Mouse (Mus musculus): ENCODE results near the gene Hspb9.

The Hspb9 gene

DNA sequence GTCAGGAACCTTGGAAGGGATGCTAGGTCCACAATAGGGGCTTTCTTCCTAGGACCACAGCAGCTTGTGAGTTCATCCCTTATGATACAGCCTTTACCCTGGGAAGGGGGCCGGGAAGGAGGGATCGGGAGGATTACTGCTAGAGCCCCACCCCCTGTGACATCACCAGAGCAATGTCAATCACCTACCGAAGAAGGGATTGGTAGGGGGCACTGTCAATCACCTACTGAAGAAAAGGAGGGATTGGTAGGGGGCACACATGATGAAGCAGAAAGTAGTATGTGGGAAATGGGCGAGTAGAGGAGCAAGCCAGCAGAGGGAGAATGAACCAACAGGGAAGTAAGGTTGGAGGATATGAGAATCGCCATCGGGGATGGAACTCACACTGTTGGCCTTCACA, 42.8 kb downstream of the Hspb9 start:
- in situ Hi-C loops (cut with MboI; ENCODE audit: low sequenced_read_pairs), result no loop called here

DNA sequence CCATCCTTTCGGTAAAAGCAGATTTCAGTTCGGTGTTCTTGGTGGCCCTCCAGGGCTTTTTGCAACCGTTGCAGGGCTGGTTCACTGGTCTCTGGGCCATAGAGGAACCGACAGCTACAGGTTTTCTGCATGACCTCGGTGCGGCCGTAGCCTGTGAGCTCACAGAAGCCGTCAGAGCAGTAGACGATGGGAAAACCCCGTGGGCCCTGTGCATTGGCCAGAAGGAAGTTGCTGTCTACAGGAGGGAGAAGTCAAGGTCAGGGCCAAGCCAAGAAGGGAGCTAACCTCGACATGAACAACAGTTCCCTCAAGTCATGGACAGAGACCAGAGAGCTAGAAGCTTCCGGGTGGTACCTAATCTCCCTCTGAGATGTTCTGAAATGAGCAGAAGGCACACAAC, 43.9 kb downstream of the Hspb9 start:
- in situ Hi-C loops (cut with MboI; ENCODE audit: low sequenced_read_pairs), result no loop called here

DNA sequence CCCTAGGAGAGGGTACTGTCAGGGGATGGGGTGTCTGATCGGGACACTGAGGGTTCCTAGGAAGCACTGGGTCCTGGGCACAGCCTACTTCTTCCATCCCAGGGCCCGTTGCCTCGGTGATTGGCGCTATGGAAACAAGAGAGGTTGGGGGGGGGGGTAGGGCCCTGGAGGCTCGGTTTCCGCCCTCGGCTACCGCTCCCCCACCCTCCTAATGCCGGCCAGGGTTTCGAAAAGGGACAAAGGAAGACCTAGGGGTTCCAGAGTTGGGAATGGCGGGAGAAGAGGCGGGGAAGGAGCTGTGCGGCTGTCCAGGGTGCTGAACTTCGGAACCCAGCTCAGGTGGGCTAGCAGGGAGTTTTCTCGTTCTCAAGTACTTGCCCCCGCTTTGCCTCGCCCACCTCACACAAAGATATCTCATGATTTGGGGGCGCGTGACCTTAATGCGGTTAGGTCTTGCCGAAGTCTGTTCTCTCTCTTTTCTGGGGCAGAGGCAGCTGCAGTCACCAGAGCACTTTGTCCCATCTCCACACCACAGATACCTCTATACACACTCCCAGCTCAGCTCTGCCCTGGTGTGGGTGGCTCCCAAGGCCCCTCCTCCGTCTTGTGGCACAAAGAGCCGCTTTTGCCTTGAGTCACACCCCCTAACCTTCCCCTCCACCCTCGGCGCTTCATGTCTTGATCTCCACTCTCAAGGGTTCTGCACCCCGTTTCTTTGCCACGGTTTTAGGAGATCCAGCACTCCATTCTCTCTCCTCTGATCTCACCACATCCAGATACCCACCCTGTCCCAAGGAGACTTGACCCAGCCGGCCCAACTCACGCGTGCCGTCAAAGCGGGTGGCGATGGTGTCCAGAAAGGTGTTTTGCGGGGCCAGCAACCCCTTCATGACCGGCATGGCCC, 45.3 kb downstream of the Hspb9 start:
- in situ Hi-C loops (cut with MboI; ENCODE audit: low sequenced_read_pairs), result no loop called here

DNA sequence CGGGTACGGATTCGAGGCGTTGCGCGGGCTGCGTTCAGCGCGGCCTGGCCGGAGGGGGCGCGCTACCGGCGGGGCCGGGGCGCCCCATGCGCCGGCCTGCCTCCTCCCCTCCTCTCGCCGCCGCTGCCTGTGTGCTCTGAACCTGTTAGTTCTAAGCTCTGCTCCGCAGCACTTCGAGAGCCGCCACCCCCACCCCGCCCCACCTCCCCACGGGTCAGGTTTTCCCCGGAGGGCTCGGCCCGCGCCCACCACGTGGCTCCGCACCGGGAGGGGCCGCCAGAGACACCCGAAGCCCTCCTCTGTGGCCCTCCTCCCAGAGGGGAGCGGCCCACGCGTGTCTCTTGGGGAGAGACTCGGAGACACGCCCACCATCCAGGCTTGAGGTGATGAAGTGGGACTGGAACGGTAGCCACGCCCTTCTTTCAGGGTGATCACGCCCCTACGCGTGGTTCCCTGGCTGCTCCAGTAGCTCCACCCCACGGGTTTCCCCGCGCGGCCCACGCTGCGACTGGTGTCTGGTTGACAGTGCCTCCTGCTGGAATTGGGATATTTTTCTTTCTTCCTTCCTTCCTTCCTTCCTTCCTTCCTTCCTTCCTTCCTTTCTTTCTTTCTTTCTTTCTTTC, 46.1 kb downstream of the Hspb9 start, which contains the start of gene Kcnh4:
TSS of gene Kcnh4 (minus strand) at position 332 of the 623 bp plus-strand sequence.
- in situ Hi-C loops (cut with MboI; ENCODE audit: low sequenced_read_pairs), result no loop called here

DNA sequence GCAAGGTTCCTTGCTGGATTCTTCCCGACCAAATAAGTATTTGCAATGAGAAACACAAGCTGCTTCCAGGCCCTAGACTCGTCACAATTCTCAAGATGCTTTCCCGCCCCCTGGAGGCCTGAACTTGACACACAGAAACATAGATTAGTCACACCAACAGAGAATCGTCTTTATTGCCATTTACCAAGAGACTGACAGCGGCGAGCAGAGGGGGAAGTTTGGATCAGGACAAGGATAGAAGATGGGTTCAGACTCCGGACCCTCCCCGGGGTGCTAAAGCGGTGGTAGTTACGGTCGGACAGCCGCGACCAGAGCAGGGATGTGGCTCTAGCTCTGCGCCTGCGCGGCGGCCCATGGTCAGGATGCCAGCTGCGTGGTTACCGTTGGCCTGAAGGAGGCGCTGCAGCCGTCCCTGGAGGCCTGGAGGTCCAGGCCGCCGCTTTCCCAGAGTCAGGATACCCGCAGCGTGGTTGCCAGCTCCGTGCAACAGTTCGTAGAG, 47.9 kb downstream of the Hspb9 start:
- in situ Hi-C loops (cut with MboI; ENCODE audit: low sequenced_read_pairs), result no loop called here

DNA sequence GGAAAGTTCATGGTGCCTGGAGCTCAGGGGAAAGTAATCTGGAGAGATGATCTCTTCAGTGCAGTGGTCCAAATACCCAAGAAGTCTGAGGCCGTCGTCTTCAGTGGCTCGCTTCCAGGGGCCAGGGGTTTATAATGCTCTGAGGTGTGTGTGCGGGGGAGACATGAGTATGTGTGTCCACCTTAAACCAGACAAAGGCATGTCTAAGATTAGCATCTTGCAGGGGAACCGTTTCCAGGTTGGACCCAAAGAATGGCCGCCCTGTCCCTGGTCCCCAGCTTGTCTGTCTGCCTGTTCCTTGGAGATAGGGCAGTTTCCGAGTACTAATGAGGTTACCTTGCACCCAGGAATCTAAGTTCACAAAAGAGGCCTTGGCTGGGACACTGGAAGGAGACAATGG, 49.2 kb downstream of the Hspb9 start, which contains the start of gene Hcrt:
TSS of gene Hcrt (minus strand) at position 101 of the 400 bp plus-strand sequence.
- in situ Hi-C loops (cut with MboI; ENCODE audit: low sequenced_read_pairs), result no loop called here

Data from CH12F3 (cell line).